Mouse (Mus musculus) spleen, adult 2 months (tissue): ENCODE data around the gene Zfp775.

Source experiments
- CTCF ChIP-seq: fragments of 200-500 bp; IDR thresholded peaks from 2 replicates; pipeline ENCODE4 v1.5.1; 2011; ENCODE audit warnings: mild to moderate bottlenecking, inconsistent platforms; ENCODE audit not compliant: insufficient read depth, insufficient read length, insufficient replicate concordance; ENCODE audit errors: extremely low read depth
- POLR2A ChIP-seq: fragments of 200-500 bp; IDR thresholded peaks from 2 replicates; pipeline ENCODE4 v1.6.1; 2011; ENCODE audit warnings: low read depth, low read length, inconsistent platforms

DNA sequence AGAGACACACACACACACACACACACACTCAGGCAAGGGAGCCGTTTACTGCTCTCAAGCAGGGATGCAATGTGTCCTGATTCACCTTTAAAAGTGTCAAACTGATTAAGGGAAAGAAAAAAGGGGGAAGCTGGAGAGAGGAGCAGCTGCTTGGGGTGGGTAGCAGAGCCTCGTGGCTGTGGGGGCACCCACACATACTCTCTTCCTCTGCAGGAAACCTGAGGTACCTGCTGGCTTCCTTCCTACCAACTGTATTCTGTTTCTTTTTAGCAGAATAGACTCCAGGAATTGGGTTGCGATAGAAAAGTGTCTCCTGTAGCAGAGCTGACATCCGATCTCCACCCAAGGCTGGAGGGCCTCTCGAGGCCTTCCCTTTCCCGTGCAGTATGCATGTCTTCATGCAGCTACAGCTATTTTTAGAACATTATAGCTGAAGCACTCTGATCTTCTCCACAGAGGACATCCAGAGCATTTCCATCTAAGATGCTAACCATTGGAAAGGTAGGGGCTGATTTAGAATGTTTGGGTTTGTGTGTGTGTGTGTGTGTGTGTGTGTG, 12.6 kb upstream of the Zfp775 start, which contains the start of gene Gm45021:
- TF ChIP-seq CTCF (no peak), POLR2A (no peak)
